ENCODE assay signal across 18 mouse cellular contexts in the genomic region with DNA sequence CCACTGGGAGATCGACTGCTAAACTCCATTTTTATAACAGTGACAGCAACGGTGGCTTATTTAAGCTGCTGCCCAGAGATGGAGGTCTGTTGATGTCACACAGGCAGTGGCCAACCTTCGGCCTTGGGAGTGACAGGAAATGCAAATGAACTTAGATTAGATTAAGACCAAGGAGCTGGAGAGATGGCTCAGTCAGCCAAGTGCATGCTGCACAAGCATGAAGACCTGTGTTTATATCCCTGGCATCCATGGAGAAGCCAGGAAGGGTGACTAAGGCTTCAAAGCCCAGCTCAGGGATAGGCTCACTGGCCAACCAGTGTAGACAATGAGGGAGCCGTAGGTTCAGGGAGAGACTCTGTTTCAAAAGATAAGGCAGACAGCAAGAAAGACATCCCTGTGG. TPM values are rescaled to one million over a fixed set of nuclear protein-coding genes. Genes with fewer than 3 reads are reported as not detected.
DNase-seq lines count a peak whose midpoint lies in the region; ATAC-seq lines count a peak whose summit lies in the region.
"Had no signal": no experiment of that assay in that cellular context is flagged by ENCODE, and none has a peak within 500 bp of the region (broad histone marks: within the 10 kb centered on the region; RNA-seq: fewer than 3 reads in every experiment).

No protein-coding gene starts in this region.

- 49% methylated on average over 4 of the region's 4 CpGs for WGBS in kidney, embryonic 15.5 days
- 52% methylated on average over 4 of the region's 4 CpGs for WGBS in intestine, embryonic 15.5 days

- H3K4me1 ChIP-seq in kidney, embryonic 15.5 days, result peaks cover 28% of the 10 kb centered on the region
- 0 out of 2 replicates have a peak, but pooled peaks cover 5% of the 10 kb centered on the region for H3K4me1 ChIP-seq in intestine, embryonic 15.5 days (replicated peaks)
- H3K4me1 ChIP-seq: forebrain, embryonic 12.5 days; hindbrain, embryonic 12.5 days; limb, embryonic 15.5 days; midbrain, embryonic 15.5 days had no signal

- 0 out of 2 replicates have a peak, but pooled peaks have one; percentile 37 for ATAC-seq in kidney, embryonic 15.5 days (replicated peaks; ENCODE audit: low FRiP score)
- peak; percentile 71 for ATAC-seq in intestine, embryonic 15.5 days
- ATAC-seq: midbrain, embryonic 15.5 days had no signal

- no peaks in the 10 kb centered on the region for H3K36me3 ChIP-seq in kidney, embryonic 15.5 days
- no peaks in the 10 kb centered on the region for H3K36me3 ChIP-seq in intestine, embryonic 15.5 days
- H3K36me3 ChIP-seq: forebrain, embryonic 12.5 days; heart, embryonic 10.5 days; hindbrain, embryonic 12.5 days; limb, embryonic 15.5 days; midbrain, embryonic 15.5 days had no signal

- H3K9me3 ChIP-seq in kidney, embryonic 15.5 days (replicated peaks), result no peaks in the 10 kb centered on the region
- H3K9me3 ChIP-seq in intestine, embryonic 15.5 days, result no peaks in the 10 kb centered on the region
- H3K9me3 ChIP-seq: forebrain, embryonic 12.5 days; heart, embryonic 10.5 days; hindbrain, embryonic 12.5 days; limb, embryonic 15.5 days; midbrain, embryonic 15.5 days had no signal

- H3K4me2 ChIP-seq in kidney, embryonic 15.5 days, result no peak overlapping the region
- no peak overlapping the region for H3K4me2 ChIP-seq in intestine, embryonic 15.5 days (replicated peaks)
- H3K4me2 ChIP-seq: forebrain, embryonic 12.5 days; hindbrain, embryonic 12.5 days; limb, embryonic 15.5 days; midbrain, embryonic 15.5 days had no signal

- no peaks in the 10 kb centered on the region for H3K27me3 ChIP-seq in kidney, embryonic 15.5 days
- H3K27me3 ChIP-seq in intestine, embryonic 15.5 days (replicated peaks), result no peaks in the 10 kb centered on the region
- H3K27me3 ChIP-seq: forebrain, embryonic 12.5 days; hindbrain, embryonic 12.5 days; limb, embryonic 15.5 days; midbrain, embryonic 15.5 days had no signal

- H3K27ac ChIP-seq in kidney, embryonic 15.5 days, result no peak overlapping the region
- H3K27ac ChIP-seq in intestine, embryonic 15.5 days, result no peak overlapping the region
- H3K27ac ChIP-seq: forebrain, embryonic 12.5 days; heart, embryonic 10.5 days; hindbrain, embryonic 12.5 days; limb, embryonic 15.5 days; midbrain, embryonic 15.5 days had no signal

- H3K4me3 ChIP-seq in kidney, embryonic 15.5 days (replicated peaks), result no peak overlapping the region
- no peak overlapping the region for H3K4me3 ChIP-seq in intestine, embryonic 15.5 days (replicated peaks)
- H3K4me3 ChIP-seq: forebrain, embryonic 12.5 days; heart, embryonic 10.5 days; hindbrain, embryonic 12.5 days; limb, embryonic 15.5 days; midbrain, embryonic 15.5 days had no signal

- H3K9ac ChIP-seq in kidney, embryonic 15.5 days, result no peak overlapping the region
- no peak overlapping the region for H3K9ac ChIP-seq in intestine, embryonic 15.5 days
- H3K9ac ChIP-seq: forebrain, embryonic 12.5 days; hindbrain, embryonic 12.5 days; limb, embryonic 15.5 days; midbrain, embryonic 15.5 days had no signal

- no peak for DNase-seq in kidney, postnatal 14 days
- peak; percentile 43 for DNase-seq in ES-CJ7 (ENCODE audit: low read depth, low spot score)
- peak; percentile 24 for DNase-seq in lung, postnatal 14 days
- no peak for DNase-seq in adrenal gland, adult 2 months
- no peak for DNase-seq in right cerebral cortex, adult 2 months (ENCODE audit: low spot score in 2 of 2)
- no peak for DNase-seq in cerebellum, postnatal 4 days (ENCODE audit: low spot score in 2 of 2)
- DNase-seq: cerebellum, adult 8-10 months; gastrocnemius, postnatal 10 days; heart, postnatal 14 days; kidney, postnatal 10 days; thymus, postnatal 14 days had no signal

RNA-seq across cellular contexts. Expression of gene Dgkh, which starts 48.4 kb away (rescaled TPM):
- polyA plus RNA-seq in kidney, embryonic 15.5 days (2015; fragmentation: Nextera tagmentation; extraction: Ambion mirVana), result 2.3 and 2.5 TPM in 2 replicates
- polyA plus RNA-seq in intestine, embryonic 15.5 days (2015; fragmentation: Nextera tagmentation; extraction: Ambion mirVana), result 0.85 and 1.2 TPM in 2 replicates
- total RNA-seq in adrenal gland, adult 2 months (2021), result 1 to 10 TPM; 6.9 to 7.0 TPM
- 0.58 and 0.59 TPM in 2 replicates for polyA plus RNA-seq in adrenal gland, adult 2 months (2012; rRNA removed)

Comparison
In these comparisons a context has a peak if more than half of its experiments do, and no peak if none do; other contexts are left out.
1. DNase-seq: peak in ES-CJ7 (single experiment) and lung, postnatal 14 days (single experiment); none in kidney, postnatal 14 days (single experiment), adrenal gland, adult 2 months (single experiment), right cerebral cortex, adult 2 months (0 of 2) and cerebellum, postnatal 4 days (0 of 2).